Mouse (Mus musculus) lung, postnatal 14 days (tissue): ENCODE data around the gene Olfr70.

Source experiments
- DNase-seq: peaks from one replicate; pipeline ENCODE4 v3.0.0; 2021

Olfr70 gene

DNA sequence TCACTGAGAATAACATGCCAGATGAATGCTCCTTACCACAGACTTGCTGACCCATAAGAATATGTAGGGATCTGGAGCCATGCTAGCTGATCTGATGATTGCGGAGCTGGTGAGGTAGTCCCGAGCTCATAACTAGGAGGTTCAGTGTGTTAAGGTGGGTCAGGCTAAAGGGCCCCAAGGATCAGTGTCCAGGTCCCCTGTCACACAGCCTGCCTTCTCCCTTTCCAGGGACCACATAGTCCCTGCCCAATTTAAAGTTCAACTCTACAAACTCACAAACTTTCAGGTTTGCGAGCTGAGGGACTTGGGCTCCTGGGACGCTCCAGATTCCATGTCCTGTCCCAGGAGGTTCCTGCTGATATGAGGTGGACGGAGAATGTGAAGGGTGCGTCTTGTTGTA is at the start of gene Olfr70:
TSS of gene Olfr70 (minus strand) at position 101 of the 400 bp plus-strand sequence.
- no peak for DNase-seq

DNA sequence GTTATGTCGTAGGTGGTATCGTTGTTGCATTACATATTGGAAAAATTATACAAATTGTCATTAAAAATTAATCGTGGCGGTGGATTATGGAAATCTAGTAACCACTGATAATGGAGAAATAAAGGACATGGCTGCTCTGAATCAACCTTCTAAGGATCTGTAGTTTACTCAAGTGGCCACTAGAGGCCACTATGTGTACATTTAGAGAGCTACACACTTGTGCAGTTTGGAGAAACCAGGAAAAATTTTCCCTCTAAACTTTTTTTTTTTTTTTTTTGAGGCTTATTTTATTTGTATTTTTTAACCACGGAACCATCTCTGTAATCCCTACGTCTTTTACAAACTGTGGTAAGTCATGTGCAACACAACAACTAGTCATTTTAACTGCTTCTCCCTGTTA is 44.6 kb upstream of the Olfr70 start:
- DNase-seq: peak; percentile 44

DNA sequence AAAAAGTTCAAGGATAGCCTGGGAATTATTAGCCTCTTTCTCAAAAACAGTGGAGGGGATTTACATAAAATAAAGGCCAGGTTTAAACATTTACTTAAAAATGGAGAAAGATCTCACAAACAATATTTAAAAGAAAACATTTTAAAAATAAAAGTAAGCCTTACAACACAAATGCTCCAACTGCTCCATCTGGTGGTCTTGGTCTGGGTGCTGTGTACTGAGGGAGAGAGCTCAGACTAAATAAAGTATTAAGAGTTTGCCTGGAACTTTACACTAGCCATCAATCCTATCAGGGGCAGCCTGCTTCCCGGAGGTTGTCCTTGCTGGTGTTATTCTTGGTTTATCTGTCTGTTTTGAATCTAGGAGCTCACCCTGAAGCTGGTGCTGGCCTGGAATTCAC is 42.5 kb upstream of the Olfr70 start:
- peak; percentile 34 for DNase-seq

DNA sequence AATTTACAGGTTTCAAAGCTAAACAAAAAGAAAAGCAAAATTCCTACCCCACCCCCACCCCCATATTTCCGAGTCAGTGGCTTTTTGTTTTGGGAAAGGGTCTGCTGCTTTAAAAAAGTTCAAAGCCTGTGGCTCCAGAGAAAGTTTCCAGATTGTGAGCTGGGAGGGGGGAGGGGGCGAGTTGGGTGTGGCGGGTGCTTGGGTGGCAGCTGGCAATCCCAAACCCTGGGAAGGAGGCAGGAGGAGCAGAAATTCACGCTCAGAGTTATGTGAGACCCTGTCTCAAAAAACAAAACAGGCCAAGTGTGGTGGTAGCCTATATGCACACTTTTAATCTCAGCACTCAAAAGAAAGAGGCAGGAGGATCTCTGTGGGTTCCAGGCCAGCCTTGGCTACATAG is 42.0 kb upstream of the Olfr70 start:
- DNase-seq: no peak

DNA sequence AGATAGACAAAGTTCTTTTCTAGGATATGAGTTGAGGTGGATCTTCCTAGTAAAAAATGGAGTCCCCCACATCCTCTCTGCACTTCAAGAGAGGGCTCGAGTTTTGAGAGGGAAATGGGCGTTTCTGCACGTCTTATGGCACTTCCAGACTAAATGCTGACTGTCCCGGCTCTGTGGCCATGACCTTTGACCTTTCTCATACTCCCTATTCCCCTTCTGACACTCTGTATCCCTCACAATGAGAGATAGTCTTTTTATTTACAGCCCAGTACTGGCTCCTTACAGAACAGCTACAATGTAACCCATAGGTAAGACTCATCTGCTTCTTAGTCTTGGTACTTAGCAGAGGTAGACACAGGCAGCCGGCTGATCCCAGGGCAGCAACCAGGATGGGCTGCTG is 40.9 kb upstream of the Olfr70 start:
- DNase-seq: no peak

DNA sequence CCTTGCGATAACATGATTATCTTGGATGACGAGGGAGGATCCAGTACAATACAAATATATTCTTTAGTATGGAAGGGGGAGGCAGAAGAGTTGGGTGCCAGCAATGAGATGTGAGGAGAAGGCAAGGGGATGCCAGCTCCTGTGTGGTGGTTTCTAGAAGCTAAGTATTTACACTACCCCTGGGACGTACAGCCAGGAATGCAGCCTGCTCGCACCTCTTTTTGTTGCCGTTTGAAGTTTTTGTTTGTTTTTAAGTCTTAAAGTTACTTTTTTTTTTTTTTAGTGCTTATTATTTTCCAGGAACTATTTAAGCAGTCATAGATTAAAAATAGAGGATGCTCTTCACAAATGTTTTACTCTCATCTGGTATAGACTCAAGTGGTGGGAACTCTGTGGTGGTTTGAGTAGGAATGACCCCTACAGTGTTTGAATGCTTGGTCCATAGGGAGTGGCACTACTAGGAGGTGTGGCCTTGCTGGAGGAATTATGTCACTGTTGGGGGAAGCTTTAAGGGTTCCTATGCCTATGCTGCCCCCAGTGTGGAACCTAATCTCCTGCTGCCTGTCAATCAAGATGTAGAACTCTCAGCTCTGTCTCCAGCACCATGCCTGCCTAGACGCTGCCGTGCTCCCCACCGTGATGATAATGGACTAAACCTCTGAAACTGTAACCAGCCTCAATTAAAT is 38.5 kb upstream of the Olfr70 start:
- no peak for DNase-seq

DNA sequence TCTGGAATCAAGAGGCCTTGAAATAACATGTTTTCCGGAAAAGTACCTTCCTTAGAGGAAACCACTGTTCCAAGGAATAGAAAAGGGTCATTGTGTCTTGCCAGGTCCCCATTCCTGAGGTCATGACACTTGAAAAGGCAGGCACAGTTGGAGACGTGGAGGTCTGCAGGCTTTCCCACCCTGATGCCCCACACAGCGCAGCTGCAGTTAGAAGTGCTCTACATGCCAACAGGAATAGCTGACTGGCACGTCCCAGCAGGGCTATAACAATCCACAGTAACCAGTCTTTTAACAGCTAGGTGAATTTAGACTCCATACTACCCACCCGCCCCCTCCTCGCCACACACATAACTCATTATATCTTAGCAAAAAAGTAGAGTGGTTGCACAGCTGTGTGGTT is 36.5 kb upstream of the Olfr70 start:
- DNase-seq: no peak

DNA sequence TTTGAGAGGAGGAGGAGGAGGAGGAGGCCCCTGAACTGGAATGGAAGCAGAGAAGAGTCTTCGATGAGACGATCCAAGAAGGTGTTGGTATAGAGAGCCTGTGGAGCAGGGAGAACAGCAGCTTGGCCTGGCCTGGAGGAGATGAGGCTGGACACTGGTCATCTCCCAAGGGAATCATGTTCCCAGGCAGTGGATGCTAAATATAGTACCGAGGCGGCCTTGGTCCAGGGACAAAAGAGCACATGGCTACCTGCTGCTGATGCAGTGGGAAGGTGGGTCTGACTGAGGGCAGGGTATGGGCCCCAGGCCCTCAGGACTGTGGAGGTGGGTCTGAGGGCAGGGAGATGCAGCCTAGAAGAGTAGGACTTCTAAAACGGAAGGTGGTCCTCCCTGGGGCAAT is 32.6 kb upstream of the Olfr70 start:
- no peak for DNase-seq

DNA sequence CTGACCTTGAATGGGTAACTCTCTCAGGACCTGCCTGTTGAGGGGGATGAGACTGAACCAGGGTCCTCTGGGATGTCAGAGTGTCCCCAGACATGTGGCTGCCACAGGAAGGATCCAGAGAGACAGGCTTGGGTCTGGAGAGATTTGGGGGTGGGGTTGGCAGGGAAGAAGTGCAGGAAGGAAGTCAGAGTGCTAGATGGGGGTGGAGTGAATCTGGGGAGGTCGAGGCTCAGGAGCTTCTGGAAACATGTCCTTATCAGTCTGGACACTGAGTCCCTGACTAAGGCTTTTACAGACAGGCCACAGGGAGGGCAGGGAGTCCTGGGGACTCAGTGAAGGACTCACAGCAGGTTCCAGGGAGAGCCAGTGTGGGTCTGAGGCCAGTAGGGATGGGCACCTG is 31.6 kb upstream of the Olfr70 start:
- no peak for DNase-seq

DNA sequence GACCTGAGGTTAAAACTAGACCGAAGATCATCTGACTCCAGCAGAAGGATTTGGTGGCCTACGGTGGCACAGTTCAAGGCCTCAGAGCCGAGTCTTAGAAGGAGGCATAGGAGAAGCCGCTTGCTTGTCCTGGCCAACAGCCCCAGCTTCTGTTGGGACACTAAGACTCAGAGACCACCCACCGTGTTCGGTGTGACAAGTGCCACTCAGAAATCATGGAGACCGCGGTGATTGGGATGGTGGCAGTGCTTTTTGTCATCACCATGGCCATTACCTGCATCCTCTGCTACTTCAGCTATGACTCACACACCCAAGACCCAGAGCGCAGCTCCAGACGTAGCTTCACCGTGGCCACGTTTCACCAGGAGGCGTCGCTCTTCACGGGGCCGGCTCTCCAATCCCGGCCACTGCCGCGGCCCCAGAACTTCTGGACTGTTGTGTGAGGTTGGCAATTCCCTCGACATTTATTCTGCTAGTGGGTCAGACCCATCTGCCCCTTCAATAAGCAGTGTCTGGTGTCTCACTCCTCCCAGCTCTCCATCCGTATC is 30.2 kb upstream of the Olfr70 start:
- DNase-seq: no peak

DNA sequence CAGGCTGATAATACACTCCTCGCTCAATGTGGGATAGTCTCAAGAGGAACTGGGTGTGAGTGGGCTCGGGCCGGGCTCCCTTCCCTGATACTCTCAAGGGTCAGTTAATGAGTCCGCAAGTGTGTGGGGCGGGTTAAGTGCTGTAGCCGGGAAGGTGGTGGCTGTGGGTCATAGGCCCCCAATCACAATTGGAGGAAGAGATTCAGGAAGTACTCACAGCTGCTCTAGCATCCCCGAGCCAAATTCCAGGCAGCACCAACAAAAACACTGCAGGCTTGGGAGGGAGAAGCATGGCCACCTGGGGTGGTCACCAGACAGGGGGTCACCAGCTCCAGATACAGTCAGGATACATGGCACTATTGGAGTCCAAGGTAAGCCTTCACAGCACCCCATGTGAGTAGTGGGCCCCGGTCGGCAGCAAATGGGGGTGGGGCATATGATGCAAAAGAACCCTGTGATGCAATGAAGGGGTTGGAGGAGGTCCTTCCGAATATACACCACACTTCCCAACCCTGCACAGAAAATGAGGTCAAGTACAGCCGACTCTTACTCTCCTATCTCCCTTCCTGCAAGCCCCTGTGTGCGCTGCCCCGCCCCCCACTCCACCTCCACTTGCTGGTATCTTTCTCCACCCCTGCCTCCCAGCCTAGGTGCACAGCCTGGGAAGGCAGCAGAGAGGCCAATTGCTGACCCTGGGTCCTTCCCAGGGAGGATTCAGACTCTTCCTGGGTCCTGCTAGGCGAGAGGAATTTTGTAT is 29.4 kb upstream of the Olfr70 start, which contains the start of gene Spaar:
TSS of gene Spaar (plus strand) at position 241 of the 757 bp plus-strand sequence.
- DNase-seq: peak; percentile 72

DNA sequence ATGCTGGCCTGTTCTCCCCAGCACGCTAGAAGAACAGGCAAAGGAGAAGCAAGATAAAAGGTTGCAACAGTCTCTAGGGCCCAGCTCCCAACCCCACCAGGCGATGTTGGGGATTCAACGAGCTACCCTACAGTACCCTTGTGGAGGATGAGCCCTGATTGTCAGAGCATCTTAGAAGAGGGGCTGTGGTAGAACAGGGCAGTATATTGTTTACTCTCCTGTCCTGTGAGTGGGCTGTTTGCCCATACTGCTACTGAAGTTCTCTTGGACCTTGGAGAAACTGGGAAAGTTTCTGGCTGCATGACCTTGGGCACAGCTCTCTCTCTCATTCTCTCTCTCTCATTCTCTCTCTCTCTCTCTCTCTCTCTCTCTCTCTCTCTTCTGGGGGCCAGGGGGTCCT is 28.5 kb upstream of the Olfr70 start:
- DNase-seq: no peak

DNA sequence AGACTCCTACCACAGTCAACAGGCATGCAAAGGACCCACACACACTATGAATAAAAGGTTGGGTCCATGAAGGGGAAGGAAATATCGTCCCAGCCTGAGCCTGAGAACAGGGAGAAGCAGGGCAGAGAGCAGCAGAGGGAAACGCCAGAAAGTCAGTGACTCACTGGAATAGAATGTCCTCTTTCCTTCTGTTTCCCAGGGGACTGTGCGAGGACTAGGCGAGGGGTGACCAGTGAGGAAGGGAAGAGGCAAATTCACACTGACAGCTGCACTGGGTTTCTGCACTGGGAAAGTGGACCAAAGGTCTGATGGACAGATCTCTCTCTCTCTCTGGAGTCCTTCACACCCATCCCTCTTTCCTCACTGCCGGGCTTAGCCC is 28.0 kb upstream of the Olfr70 start:
- peak; percentile 67 for DNase-seq

DNA sequence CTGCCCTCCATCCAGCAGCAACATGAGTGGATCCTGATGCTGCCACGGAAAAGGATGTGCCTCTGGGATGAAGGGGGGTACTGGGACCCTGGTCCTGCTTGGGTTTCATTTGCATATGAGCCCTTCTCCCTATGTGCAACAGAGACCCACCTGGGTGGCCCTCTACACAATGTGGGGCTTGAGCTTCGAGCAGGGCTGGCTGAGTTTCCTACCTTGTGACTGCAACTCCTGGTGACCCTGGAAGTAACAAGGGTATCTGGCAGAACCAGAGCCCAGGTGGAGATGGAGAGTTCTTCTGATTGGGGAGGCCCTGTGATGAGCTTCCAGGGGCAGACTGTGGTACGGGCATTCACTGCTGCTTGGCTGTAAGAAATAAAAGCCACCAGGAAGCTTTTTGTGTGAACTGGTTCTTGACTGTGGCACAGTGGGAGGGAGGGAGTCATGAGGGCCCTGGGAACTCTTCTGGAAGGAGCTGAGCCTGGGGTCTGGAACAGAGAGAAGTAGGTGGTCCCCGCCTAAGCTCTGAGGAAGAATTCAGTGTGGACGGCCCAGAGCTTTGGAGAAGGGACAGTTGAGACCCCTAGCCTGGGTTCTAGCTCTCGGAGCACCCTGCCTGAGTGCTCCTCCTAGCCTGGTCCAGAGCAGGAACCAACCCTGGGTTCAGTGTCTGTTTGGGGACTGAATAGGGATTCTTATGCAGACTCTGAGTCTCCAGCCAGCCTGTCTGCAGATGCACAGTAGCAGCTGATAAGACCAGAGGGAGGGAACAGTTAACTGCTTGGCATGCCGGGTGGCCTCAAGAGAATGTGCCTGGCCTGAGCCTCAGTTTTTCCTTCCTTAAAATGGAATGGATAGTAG is 27.3 kb upstream of the Olfr70 start:
- DNase-seq: no peak

DNA sequence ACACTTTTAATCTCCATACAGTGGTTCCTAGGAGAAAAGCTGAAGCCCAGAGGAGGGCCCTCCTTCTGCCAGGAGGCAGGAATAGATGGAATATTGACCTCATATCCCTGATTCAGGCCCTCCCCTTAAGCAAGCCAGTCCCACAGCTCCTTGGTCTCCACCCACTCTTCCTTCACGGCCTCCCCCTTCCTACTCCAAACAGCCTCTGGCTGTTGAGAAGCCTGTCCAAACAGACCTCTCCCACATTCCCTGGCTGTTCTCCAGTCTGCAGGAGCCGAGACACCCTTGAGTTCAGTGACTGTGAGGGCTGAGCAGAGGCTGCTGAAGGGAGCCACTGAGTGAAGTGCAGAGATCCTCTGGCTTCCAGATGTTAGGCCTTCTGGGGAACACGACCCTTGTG is 26.4 kb upstream of the Olfr70 start, which contains the start of gene Hrct1:
TSS of gene Hrct1 (plus strand) at position 194 of the 400 bp plus-strand sequence.
- peak; percentile 90 for DNase-seq

DNA sequence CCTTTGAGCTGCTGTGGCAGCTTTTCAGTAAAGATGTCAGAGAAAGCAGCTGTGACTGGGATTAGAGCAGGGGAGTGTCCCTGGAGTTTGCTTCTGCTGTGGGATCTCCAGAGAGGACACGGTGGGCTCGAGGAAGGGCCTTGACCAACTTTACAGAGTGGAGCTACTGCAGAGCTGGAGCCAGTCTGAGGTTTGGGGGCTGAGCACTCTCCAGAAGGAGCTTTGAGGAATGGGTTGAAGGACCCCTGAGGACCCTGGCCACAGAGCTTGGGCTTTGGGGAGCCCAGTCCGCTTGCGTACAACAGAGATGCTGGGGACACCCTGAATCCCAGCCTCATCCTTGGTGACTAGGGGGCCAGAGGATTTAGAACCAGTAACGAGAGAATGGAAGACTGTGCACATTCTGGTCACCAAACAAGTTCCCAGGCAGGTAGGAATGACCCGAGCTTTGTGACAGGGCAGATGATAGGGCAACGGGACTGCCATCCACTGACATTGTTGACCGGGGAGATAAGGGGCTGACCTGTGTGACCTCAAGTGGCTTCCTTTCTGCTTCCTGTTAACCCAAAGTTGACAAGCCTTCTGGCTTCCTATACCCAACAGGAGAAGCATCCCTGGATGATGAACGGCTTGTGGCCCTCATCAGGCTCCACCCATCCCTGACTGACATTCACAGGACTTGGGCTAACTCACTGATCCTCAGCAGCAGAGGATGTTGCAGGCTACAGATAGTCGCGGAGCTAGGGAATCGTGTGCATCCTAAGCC is 25.8 kb upstream of the Olfr70 start:
- DNase-seq: no peak

DNA sequence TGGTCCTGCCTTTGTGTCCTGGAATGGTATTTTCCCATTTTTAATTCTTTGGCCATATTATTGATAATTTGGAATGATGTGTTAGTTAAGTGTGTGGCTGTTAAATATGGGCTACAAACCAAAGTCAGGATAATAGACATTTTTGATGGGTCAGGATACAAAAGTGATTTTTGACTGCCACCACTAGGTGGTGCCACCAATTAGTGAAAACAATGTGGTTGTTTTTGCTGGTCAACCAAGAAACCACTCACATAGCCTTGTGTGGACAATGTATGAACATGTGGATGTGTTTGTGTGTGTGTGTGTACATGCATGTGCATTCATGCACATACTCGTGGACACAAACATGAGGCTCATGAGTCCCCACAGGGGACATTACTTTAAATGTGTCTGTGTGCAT is 24.2 kb upstream of the Olfr70 start:
- DNase-seq: peak; percentile 79

DNA sequence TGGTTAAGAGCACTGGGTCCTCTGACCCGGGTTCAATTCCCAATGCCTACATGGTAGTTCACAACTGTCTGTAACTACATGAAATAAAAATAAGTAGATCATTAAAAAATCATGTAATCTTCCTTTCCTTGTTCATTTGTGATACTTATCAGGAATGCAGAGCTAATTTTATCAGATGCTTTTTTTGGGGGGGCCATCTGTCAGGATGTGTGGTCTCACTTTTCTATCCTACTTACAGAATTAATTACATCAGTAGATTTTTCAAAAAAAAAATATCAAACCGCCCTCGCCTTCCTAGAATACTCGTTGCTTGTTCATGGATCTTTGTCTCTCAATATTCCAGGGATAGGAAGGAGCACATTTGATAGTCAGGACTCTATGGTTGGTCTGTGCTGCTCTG is 21.6 kb upstream of the Olfr70 start:
- no peak for DNase-seq

DNA sequence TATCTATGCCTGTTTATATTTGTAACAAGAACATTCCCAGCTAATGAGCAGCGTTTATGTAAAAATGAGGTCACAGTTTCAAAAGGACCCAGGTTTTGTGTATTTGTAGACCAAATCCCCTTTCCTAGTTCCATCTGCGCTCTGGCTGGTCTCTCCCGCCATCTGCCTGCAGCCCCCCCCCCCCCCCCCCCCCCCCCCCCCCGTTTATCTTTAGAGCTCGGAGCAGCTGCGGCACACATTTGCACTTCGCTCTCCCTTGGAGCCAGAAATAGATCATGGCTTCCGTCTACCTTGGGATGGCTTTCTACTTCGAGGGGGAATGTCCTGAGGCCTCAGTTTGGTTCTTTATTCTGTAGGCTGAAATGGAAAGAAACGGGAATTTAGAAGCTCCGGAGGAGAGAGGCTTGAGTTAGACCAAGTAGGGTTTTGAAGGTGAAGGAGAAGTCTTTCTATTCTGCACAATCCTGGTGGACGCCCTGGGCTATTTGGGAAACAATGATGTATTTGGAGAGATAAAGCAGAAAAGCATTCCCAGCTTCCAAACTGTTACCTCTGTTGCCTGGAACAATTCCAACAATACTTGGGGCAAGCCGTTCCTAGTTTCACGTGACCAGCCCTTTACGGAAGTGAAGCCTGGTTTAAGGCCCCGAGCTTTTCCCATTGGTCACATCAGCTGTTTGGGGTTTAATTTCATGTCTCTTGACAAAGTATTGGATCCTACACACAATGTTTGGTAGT is 20.1 kb upstream of the Olfr70 start:
- no peak for DNase-seq

DNA sequence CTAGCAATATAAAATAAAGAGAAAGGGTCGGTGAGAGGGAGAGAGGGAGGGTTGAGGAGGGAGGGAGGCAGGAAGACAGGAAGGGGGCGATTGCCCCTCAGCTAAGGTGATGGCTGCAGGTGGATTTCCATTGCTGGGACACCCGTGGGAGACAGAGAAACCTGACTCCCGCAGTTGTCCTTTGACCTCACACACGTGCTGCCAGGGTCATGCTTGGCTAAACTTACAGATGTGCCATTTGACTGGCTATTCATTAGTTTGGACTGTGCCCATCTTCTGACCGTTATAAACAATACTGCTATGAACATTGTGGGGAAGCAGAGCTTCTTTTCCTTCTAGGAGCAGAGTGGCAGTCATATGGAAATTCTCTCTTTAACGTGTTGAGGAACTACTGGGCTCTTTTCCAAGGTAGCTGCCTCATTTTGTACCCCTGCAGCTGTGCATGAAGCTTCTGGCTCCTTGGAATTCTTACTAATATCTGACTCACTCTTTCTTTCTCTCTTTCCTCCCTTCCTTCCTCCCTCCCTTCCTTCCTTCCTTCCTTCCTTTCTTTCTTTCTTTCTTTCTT is 13.1 kb upstream of the Olfr70 start:
- DNase-seq: no peak

DNA sequence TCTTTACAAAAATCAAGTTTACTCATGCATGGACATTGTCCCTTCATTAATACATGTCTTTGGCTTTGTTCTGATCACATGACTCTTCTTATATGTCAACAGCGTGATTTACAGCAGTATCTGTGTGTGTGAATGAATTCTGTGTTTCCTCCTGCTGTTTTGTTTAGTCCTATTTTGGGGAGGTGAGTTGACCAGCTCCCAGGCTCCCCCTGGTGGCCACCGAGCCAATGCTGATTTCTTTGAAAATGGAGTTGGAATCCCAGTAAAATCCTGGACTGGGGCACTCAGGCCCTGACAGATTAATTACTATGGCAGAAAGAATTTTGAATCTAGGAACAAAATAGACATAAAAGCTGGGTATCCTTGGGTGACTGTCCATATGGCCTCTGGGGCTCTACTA is 11.2 kb upstream of the Olfr70 start:
- DNase-seq: peak; percentile 91
